Mouse (Mus musculus) macrophage (primary cell): Measurements from ENCODE around the gene Acsm2. TPM values are rescaled to one million over a fixed set of nuclear protein-coding genes. Genes with fewer than 3 reads are reported as not detected.

Source experiments
- H3K27ac ChIP-seq: fragments of 350-480 bp; formaldehyde crosslinking; 2 replicates; pipeline ENCODE4 v1.9.0; 2021
- H3K36me3 ChIP-seq: fragments of 350-480 bp; formaldehyde crosslinking; 2 replicates; pipeline ENCODE4 v1.9.0; 2021; ENCODE audit errors: inconsistent target
- H3K4me3 ChIP-seq: fragments of 350-480 bp; formaldehyde crosslinking; 2 replicates; pipeline ENCODE4 v1.9.0; 2021; ENCODE audit errors: inconsistent target
- H3K79me2 ChIP-seq: fragments of 350-480 bp; formaldehyde crosslinking; 2 replicates; pipeline ENCODE4 v1.9.0; 2021; ENCODE audit errors: inconsistent target
- WGBS: methylation state at CpG from one replicate; pipeline ENCODE4 v1.1.7; 2026; ENCODE audit warnings: inconsistent platforms; ENCODE audit not compliant: missing documents; 5-methylcytosine and 5-hydroxymethylcytosine counted together
- polyA plus RNA-seq: library from polyadenylated mRNA; stranded (reverse); fragments of 250-400 nt; gene quantifications from 3 replicates; pipeline ENCODE4 v1.2.4, GENCODE M21; 2018; ENCODE audit warnings: inconsistent platforms

Gene Acsm2
- polyA plus RNA-seq, 1 experiment from 2014 or later = not detected

DNA sequence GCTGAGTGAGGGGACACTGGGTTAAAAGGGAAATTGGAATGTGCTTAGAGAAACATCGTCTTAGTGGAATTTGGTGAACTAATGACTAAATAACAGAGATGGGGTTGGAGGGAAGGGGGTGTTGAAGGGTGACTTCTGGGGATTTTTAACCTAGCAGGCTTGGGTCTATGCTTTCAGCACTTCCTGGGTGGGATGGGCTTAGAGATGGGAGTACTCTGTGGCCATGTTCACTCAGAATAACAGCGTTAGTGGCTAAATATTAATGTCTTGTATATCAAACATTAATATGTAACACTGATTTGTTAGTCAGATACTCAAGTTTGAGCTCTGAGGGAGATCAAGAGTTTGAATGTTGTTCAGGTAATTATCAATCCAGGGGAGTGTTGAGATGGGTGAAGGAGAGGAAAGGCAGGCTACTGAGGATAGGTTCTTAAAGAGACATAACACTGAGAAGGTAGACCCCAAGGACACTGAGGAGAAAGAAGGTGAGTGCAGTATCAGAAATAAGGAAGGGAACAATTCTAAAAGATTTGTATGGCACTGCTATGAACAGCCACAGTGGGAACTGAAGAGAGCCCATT is 50.9 kb downstream of the Acsm2 start:
- Histone ChIP-seq H3K4me3 (no peak overlapping the region), H3K36me3 (no peaks in the 10 kb centered on the region), H3K27ac (no peak overlapping the region), H3K79me2 (no peaks in the 10 kb centered on the region)
- WGBS = 82% methylated on average over 2 of the region's 2 CpGs

DNA sequence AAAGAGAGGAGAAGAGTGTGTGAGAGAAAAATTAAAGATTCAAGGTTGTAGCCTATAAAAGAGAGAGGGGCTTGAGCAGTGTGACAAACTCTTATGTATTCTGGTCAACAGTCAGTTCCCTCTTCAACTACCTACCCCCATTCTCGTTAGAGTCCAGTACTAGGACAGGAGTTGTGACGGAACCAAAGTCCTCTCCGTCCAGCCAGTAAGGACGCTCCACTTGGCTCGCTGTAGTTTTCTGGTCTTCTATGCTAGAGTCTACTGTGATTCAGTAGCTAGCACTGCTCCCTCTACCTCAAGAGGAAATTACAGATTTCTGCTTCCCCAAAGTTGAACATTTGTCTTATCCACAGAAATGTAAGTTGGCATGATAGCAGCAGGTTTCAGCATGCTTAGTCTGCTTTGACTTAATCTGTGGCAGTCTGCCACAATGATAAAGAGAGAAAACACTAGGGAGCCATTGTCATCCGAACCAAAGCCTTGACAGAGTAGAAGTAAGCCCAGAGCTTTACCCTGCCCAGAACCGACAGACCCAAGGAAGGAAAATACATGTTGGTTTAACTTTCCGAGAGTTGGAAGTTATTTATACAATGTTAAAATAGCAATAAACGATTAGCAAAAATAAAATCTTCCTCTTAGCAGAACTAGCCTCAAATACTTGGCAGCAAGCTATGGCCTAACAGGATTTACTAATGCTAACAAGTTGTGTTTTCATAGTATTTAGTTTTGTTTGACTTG is 52.0 kb downstream of the Acsm2 start:
- no peaks in the 10 kb centered on the region for H3K36me3 ChIP-seq
- WGBS = 86% methylated on average over 9 of the region's 9 CpGs
- no peak overlapping the region for H3K27ac ChIP-seq
- no peaks in the 10 kb centered on the region for H3K79me2 ChIP-seq
- H3K4me3 ChIP-seq = no peak overlapping the region

DNA sequence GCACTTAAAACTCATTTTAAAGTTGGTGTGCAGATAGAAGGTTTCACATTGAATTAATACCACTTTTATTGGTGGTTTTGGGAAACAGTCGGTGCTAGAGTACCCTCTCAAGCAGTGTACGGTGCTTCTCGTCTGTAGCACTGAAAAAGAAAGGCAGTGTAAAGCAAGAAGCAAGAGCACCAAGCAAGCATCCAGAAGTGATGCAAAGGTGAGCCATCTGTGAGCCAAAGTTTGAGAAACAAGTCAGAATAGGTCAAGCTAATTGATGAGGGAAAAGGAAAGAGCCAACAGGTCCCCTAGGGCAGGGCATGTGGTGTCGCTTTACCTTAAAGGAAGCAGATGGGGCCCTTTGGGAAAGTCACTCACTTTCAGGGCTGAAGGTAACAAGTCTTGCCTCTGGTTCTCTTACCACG is 52.5 kb downstream of the Acsm2 start, which contains the start of gene Acsm1:
Gene Acsm1 (plus strand): TSS at position 363 of the 413 bp plus-strand sequence.
- no peaks in the 10 kb centered on the region for H3K79me2 ChIP-seq
- no peak within 1 kb of the TSS for H3K4me3 ChIP-seq
- no peak within 1 kb of the TSS for H3K27ac ChIP-seq
- H3K36me3 ChIP-seq = no peaks in the 10 kb centered on the region
- 85% methylated on average over 5 of the region's 5 CpGs for WGBS

DNA sequence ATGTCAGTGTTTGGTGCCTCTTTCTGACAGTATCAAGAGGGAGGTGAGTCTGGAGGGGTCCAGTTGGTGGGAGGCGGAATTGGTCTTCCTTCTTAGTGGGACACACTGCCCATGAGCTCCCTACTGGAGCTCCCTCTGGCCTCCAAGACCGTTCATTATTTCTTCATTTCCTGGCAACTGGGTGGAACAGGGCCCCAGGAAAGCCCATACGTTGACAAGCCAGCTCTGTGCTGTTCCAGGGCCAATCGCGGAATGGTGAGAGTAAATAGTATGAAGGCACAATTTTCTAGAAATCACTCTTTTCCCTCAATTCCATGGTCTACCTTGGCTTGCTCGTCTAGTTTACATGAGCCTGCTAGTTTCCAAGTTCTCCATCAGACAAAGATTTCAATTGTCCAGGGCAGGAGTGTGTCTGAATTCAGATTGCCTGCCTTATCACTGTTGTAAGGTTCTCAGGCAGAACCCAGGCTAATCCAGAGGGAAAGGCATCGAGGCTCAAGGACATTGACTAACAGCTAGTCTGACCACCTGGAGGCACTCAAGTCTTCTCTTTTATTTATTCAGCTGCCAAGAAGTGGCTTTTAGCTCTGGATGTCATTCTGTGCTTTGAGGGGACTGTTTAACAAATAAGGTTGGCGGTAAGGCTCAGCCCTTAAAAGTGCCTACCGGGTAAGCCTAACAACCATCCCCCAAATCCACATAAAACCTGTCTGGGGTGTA is 53.8 kb downstream of the Acsm2 start:
- 85% methylated on average over 9 of the region's 9 CpGs for WGBS
- Histone ChIP-seq H3K36me3 (no peaks in the 10 kb centered on the region), H3K4me3 (no peak overlapping the region), H3K79me2 (no peaks in the 10 kb centered on the region), H3K27ac (no peak overlapping the region)

DNA sequence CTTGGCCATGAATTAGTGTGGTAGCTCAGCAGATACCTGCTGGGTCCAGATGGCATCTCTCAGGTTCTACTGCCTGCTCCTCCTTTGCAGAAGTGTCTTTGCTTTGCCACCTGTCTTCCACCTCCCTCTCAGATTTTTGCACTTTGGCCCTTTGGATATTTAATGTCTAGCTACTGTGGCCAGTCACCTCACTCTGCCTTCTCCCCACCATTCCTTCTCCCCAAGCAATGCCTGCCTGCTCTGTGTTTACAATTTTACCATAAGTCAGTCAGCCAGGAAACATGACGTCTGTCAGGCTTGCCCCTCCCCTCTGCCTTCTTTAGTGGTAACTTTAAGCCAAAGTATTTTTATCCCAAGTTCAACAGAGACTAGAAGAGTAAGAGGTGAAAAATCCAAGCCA is 62.4 kb downstream of the Acsm2 start:
- no peak overlapping the region for H3K27ac ChIP-seq
- 57% methylated on average over 1 of the region's 1 CpGs for WGBS
- no peaks in the 10 kb centered on the region for H3K79me2 ChIP-seq
- no peaks in the 10 kb centered on the region for H3K36me3 ChIP-seq
- no peak overlapping the region for H3K4me3 ChIP-seq

DNA sequence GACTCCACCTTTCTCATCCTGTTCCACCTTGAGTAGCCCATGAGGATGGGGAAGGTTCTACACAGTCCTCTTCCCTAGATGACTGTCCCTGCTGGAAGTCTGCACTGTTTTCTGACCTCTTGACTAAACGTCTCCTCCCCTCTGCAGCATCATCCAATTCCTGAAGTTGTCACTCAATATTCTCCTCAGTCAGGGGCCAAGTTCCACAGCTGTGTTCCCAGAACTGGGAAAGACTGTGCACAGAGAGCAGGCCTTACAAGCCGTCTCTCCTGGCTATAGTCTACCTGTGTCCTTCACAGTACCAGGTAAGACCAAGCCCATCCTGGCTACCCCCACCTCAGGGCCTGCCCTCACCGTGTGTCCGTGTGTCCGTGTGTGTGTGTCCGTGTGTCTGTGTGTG is 63.5 kb downstream of the Acsm2 start:
- no peak overlapping the region for H3K27ac ChIP-seq
- WGBS = 86% methylated on average over 6 of the region's 6 CpGs
- no peaks in the 10 kb centered on the region for H3K79me2 ChIP-seq
- no peaks in the 10 kb centered on the region for H3K36me3 ChIP-seq
- no peak overlapping the region for H3K4me3 ChIP-seq

DNA sequence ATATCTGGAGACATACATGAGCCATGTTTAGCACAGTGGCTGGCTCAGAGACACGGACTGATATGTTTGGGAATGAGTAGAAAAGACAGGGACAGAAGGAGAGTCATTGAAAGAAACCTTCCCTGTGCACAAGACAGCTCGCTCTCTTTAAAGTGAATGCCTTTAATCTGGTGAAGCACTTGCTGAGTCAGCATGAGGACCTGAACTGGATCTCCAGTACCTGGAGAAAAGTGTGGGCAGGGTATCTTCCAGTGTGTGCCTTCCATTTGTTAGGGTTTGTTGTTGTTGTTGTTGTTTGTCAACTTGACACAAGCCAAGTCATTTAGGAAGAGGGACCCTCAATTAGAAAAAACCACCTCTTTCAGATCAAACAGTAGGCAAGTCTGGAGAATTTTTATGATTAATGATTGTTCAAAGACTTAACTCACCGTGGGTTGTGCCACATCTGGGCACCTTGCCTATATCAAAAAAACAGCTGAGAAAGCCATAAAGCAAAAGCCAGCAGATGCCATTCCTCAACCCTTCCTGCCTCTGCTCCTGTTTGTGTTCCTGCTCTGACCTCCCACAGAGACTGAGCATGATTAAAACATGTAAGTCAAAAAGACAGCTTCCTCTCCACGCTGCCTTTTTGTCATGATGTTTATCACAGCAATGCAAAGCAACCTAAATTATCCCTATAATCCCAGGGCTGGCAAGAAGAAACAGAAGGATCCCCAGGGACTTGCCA is 64.2 kb downstream of the Acsm2 start:
- H3K4me3 ChIP-seq = no peak overlapping the region
- 43% methylated on average over 4 of the region's 4 CpGs for WGBS

DNA sequence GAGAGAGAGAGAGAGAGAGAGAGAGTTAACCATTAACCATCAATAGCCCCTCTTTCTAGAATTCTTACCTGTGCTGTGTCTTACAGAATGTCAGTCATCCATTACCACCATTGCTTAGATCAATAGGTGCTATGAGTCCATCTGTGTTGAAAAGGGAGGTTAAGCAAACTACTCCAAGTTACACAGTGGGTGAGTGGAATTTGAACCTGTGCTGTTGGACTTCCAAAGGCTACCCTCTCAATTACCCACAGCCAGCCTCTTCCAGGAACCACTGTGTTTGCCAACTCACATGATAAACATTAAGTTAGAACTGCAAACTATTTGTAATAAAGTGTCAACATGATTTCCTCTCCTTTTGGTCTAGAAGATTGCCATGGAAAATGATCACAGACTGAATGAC is 66.0 kb downstream of the Acsm2 start:
- no peak overlapping the region for H3K4me3 ChIP-seq
- no peak overlapping the region for H3K27ac ChIP-seq
- H3K36me3 ChIP-seq = no peaks in the 10 kb centered on the region

More for the DNA sequence above, 64.2 kb downstream of the Acsm2 start:
- H3K36me3 ChIP-seq = no peaks in the 10 kb centered on the region
- no peaks in the 10 kb centered on the region for H3K79me2 ChIP-seq
- no peak overlapping the region for H3K27ac ChIP-seq

DNA sequence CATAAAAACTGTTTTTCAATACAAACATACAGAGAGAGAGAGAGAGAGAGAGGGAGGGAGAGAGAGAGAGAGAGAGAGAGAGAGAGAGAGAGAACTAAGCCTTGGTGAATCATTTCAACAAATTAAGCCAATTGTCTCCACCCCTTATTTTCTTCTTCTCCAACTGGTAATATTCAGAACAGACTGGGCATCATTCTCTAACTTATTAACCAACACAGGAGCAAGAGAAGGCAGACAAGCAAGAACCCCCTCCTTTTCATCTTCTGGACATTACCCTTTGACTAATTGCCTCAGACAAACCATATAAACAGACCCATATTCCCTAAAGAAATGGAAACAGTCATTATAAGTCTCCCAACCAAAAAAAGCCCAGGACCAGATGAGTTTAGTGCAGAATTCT is 84.6 kb downstream of the Acsm2 start:
- Histone ChIP-seq H3K27ac (no peak overlapping the region), H3K36me3 (no peaks in the 10 kb centered on the region), H3K4me3 (no peak overlapping the region), H3K79me2 (no peaks in the 10 kb centered on the region)

More for the DNA sequence above, 66.0 kb downstream of the Acsm2 start:
- no peaks in the 10 kb centered on the region for H3K79me2 ChIP-seq

DNA sequence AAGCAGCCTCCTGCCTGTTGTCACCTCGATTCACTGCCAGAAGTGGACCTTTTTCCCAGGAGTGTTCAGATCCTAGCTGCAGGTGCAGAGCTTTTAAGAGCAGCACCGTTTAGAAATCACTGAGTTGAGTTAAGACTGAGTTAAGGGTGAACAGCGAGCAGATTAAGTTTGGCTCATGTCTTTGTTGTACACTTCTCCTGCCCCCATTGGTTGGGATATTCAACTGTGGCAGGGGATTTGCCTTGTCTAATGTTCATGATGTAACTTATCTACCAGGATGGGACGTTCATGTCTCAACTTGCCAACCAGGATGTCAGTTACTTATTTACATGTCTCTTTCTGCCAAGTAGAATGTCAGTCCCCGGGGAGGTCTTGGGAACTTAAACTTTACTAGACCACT is 88.2 kb downstream of the Acsm2 start:
- 84% methylated on average over 5 of the region's 5 CpGs for WGBS
- no peaks in the 10 kb centered on the region for H3K79me2 ChIP-seq
- H3K27ac ChIP-seq = no peak overlapping the region
- H3K36me3 ChIP-seq = no peaks in the 10 kb centered on the region
- H3K4me3 ChIP-seq = no peak overlapping the region

Other genes with a start within 250 kb of the Acsm2 start
- gene Gp2, start 95.1 kb upstream of the Acsm2 start, polyA plus RNA-seq = not detected in 3 replicates
- not detected in 3 replicates for gene Umod, start 75.1 kb upstream of the Acsm2 start, polyA plus RNA-seq
- not detected in 3 replicates for gene Acsm5, start 34.9 kb upstream of the Acsm2 start, polyA plus RNA-seq
- not detected in 3 replicates for gene Pdilt, start 30.9 kb upstream of the Acsm2 start, polyA plus RNA-seq
- gene Acsm1, start 52.7 kb downstream of the Acsm2 start, polyA plus RNA-seq = not detected in 3 replicates
- not detected in 3 replicates for gene Acsm4, start 135.7 kb downstream of the Acsm2 start, polyA plus RNA-seq
- gene Thumpd1, start 166.5 kb downstream of the Acsm2 start, polyA plus RNA-seq = 25.7 to 44.7 TPM (median 38.1 TPM) in 3 replicates
- gene Acsm3, start 206.6 kb downstream of the Acsm2 start, polyA plus RNA-seq = not detected in 3 replicates
- gene Rexo5, start 239.7 kb downstream of the Acsm2 start, polyA plus RNA-seq = 4.2 to 6.7 TPM (median 6.3 TPM) in 3 replicates
- gene Eri2, start 239.7 kb downstream of the Acsm2 start, polyA plus RNA-seq = 3.4 to 5.9 TPM (median 3.4 TPM) in 3 replicates